Mouse (Mus musculus) embryonic fibroblast, embryonic 13.5 days (primary cell): Measurements from ENCODE around the gene Vmn1r137.
"Not testable (repeated sequence)": the region's sequence is repeated elsewhere in the genome, so short reads cannot be mapped to it uniquely, and the experiment has no call there.

Source experiments
- CTCF ChIP-seq: IDR thresholded peaks from 2 replicates; pipeline ENCODE4 v1.5.1; 2011; ENCODE audit warnings: mild to moderate bottlenecking, control low read depth, low read length, moderate library complexity, borderline replicate concordance; ENCODE audit not compliant: insufficient read depth
- POLR2A ChIP-seq: IDR thresholded peaks from 2 replicates; pipeline ENCODE4 v1.6.1; 2011; ENCODE audit warnings: low read depth, mild to moderate bottlenecking, control low read depth, low read length, moderate library complexity

- not testable (repeated sequence) for TF ChIP-seq POLR2A, CTCF
Observed at GRCm38 (mm10) chr7:22028797-22029196, 34.4 kb downstream of the Vmn1r137 start, which contains the start of gene Vmn1r138.
